ENCODE assay signal across 9 mouse cellular contexts in genomic region chr14:54227911-54228451, GRCm38 (mm10). TPM values are rescaled to one million over a fixed set of nuclear protein-coding genes. Genes with fewer than 3 reads are reported as not detected.
DNase-seq lines count a peak whose midpoint lies in the region; ATAC-seq and TF ChIP-seq lines count a peak whose summit lies in the region.
"Had no signal": no experiment of that assay in that cellular context is flagged by ENCODE, and none has a peak within 500 bp of the region (broad histone marks: within the 10 kb centered on the region; RNA-seq: fewer than 3 reads in every experiment).

No protein-coding gene starts in this region.

- peak; percentile 69 for ATAC-seq in forebrain, embryonic 11.5 days (replicated peaks; ENCODE audit: low FRiP score)
- ATAC-seq in liver, postnatal 0 days, result peak; percentile 62
- peak; percentile 68 for ATAC-seq in neural tube, embryonic 14.5 days (ENCODE audit: low read depth)

- in situ Hi-C loops in CH12.LX (cut with MboI; ENCODE audit: low pct_ligation_motif_present, low pct_unique_long_range_greater_than_20kb, low sequenced_read_pairs), result loop anchor here (5.0 kb wide), 1 partner anchor 161 kb away; no protein-coding TSS in a partner anchor

- intact Hi-C loops in heart, postnatal 10 days (cut with DNase I), result loop anchor here (1.0 to 5.0 kb wide), 5 partner anchors 166 to 414 kb away; partner anchors contain the start of genes Cdh24 and Gm17606

- peaks cover 32 to 91% of the 10 kb centered on the region in 2 experiments for H3K4me1 ChIP-seq in CH12.LX (ENCODE audit: control insufficient read depth in 1 of 2, insufficient read depth in 2 of 2)
- peaks cover 7% of the 10 kb centered on the region for H3K4me1 ChIP-seq in forebrain, embryonic 11.5 days (replicated peaks; ENCODE audit: control insufficient read depth, insufficient read depth, low read length)
- peaks cover 41% of the 10 kb centered on the region for H3K4me1 ChIP-seq in liver, postnatal 0 days (ENCODE audit: insufficient read depth)
- H3K4me1 ChIP-seq in neural tube, embryonic 14.5 days (ENCODE audit: control insufficient read depth, insufficient read depth, low read length), result peaks cover 29% of the 10 kb centered on the region

- no peaks in the 10 kb centered on the region for H3K9me3 ChIP-seq in CH12.LX (replicated peaks; ENCODE audit: low read length)
- no peaks in the 10 kb centered on the region for H3K9me3 ChIP-seq in forebrain, embryonic 11.5 days (ENCODE audit: control insufficient read depth, low read length)
- no peaks in the 10 kb centered on the region for H3K9me3 ChIP-seq in liver, postnatal 0 days (ENCODE audit: low read length)
- H3K9me3 ChIP-seq in neural tube, embryonic 14.5 days (ENCODE audit: control insufficient read depth, low read length), result no peaks in the 10 kb centered on the region

- no peak for TF ChIP-seq POLR2A in CH12.LX (IDR thresholded peaks at IDR 0.05; ENCODE audit: low read depth, low read length)

- H3K4me2 ChIP-seq in CH12.LX (ENCODE audit: insufficient read depth, low read depth, poor library complexity, severe bottlenecking), result peak overlapping the region; percentile 85
- peak overlapping the region; percentile 60 for H3K4me2 ChIP-seq in forebrain, embryonic 11.5 days (ENCODE audit: low read depth, low read length, severe bottlenecking)
- peak overlapping the region; percentile 91 for H3K4me2 ChIP-seq in liver, postnatal 0 days (ENCODE audit: low read depth, low read length)
- peak overlapping the region; percentile 44 for H3K4me2 ChIP-seq in neural tube, embryonic 14.5 days (ENCODE audit: low read depth, low read length)

- DNase-seq in CH12.LX (ENCODE audit: extremely low read depth), result peak; percentile 83
- DNase-seq in c-Kit-positive CD71-positive TER-119-positive erythroid progenitor cells, embryonic 14.5 days (ENCODE audit: low spot score), result peak; percentile 71
- DNase-seq in forebrain, embryonic 11.5 days (ENCODE audit: low spot score), result peak; percentile 83
- peak; percentile 80 to 84 for DNase-seq in heart, postnatal 10 days
- peak; percentile 62 to 81 for DNase-seq in kidney, postnatal 36 days
- peak; percentile 81 for DNase-seq in liver, postnatal 0 days
- peak; percentile 53 for DNase-seq in testis, postnatal 14 days (ENCODE audit: low spot score)

- H3K36me3 ChIP-seq in CH12.LX (replicated peaks in 1 of 2; ENCODE audit: control insufficient read depth in 1 of 2, insufficient read depth in 1 of 2, low read length in 1 of 2), result no peaks in the 10 kb centered on the region
- H3K36me3 ChIP-seq in forebrain, embryonic 11.5 days (ENCODE audit: control insufficient read depth, insufficient read depth, low read length), result no peaks in the 10 kb centered on the region
- no peaks in the 10 kb centered on the region for H3K36me3 ChIP-seq in liver, postnatal 0 days (replicated peaks; ENCODE audit: insufficient read depth, low read length)
- no peaks in the 10 kb centered on the region for H3K36me3 ChIP-seq in neural tube, embryonic 14.5 days (ENCODE audit: control insufficient read depth, insufficient read depth, low read length)

- dilution Hi-C loops in CH12.LX (cut with MboI; ENCODE audit: extremely low pct_ligation_motif_present, extremely low pct_unique_long_range_greater_than_20kb, low sequenced_read_pairs), result no loop called here

- TF ChIP-seq CTCF in CH12.LX (conservative IDR thresholded peaks at IDR 0.05 in 1 of 2, IDR thresholded peaks at IDR 0.05 in 1 of 2; ENCODE audit: low read depth in 2 of 2, low read length in 2 of 2), result peak; percentile 79 to 94
- TF ChIP-seq CTCF in liver, postnatal 0 days (IDR thresholded peaks at IDR 0.05; ENCODE audit: low read depth), result peak; percentile 90

- peak overlapping the region in 2 of 3 experiments; percentile 22 to 29 for H3K4me3 ChIP-seq in CH12.LX (replicated peaks in 1 of 3; ENCODE audit: low read depth in 2 of 3, low read length in 2 of 3, poor library complexity in 1 of 3)
- peak overlapping the region; percentile 28 for H3K4me3 ChIP-seq in forebrain, embryonic 11.5 days (ENCODE audit: low read depth, low read length)
- peak overlapping the region; percentile 32 for H3K4me3 ChIP-seq in liver, postnatal 0 days (ENCODE audit: low read depth, low read length)
- H3K4me3 ChIP-seq in neural tube, embryonic 14.5 days (ENCODE audit: low read depth, low read length), result peak overlapping the region; percentile 11; the same call in 1 of the 2 replicates

- H3K9ac ChIP-seq in CH12.LX (ENCODE audit: insufficient read depth, low read depth), result peak overlapping the region; percentile 48
- H3K9ac ChIP-seq in forebrain, embryonic 11.5 days (ENCODE audit: low read length), result peak overlapping the region; percentile 61
- peak overlapping the region; percentile 31 for H3K9ac ChIP-seq in liver, postnatal 0 days (replicated peaks)
- H3K9ac ChIP-seq in neural tube, embryonic 14.5 days (replicated peaks; ENCODE audit: low read depth, low read length), result no peak overlapping the region

- WGBS in forebrain, embryonic 11.5 days, result 2% methylated on average over 10 of the region's 10 CpGs
- 1% methylated on average over 10 of the region's 10 CpGs for WGBS in liver, postnatal 0 days (ENCODE audit: insufficient replicate concordance)
- WGBS in neural tube, embryonic 14.5 days, result 1% methylated on average over 10 of the region's 10 CpGs

- H3K27ac ChIP-seq in CH12.LX (ENCODE audit: insufficient read depth, low read depth), result peak overlapping the region; percentile 94
- H3K27ac ChIP-seq in forebrain, embryonic 11.5 days (ENCODE audit: low read depth, low read length), result peak overlapping the region; percentile 62; the same call in 1 of the 2 replicates
- H3K27ac ChIP-seq in liver, postnatal 0 days (ENCODE audit: low read depth), result peak overlapping the region; percentile 66
- H3K27ac ChIP-seq in neural tube, embryonic 14.5 days (ENCODE audit: low read depth, low read length), result peak overlapping the region; percentile 74

- TF ChIP-seq RAD21 in CH12.LX (IDR thresholded peaks at IDR 0.05; ENCODE audit: low read depth, low read length), result peak; percentile 79

- TF ChIP-seq EP300 in CH12.LX (IDR thresholded peaks at IDR 0.05; ENCODE audit: low read length), result no peak
- no peak for TF ChIP-seq EP300 in liver, postnatal 0 days (IDR thresholded peaks at IDR 0.05; ENCODE audit: low read depth)

- no peaks in the 10 kb centered on the region for H3K79me2 ChIP-seq in CH12.LX (replicated peaks; ENCODE audit: control insufficient read depth, extremely low read depth, insufficient read depth, poor library complexity, severe bottlenecking)

- H3K27me3 ChIP-seq in CH12.LX (replicated peaks), result no peaks in the 10 kb centered on the region
- H3K27me3 ChIP-seq in forebrain, embryonic 11.5 days (ENCODE audit: control insufficient read depth, insufficient read depth, low read length), result no peaks in the 10 kb centered on the region
- no peaks in the 10 kb centered on the region for H3K27me3 ChIP-seq in liver, postnatal 0 days (ENCODE audit: insufficient read depth, low read length)
- no peaks in the 10 kb centered on the region; the same call in 1 of the 2 replicates for H3K27me3 ChIP-seq in neural tube, embryonic 14.5 days (ENCODE audit: control insufficient read depth, insufficient read depth, low read length)

TF ChIP-seq in CH12.LX, 34 proteins besides CTCF, POLR2A, EP300 and RAD21 (continues in another document):
- 0 out of 2 replicates have a peak, but pooled peaks have one; percentile 13 for TF ChIP-seq TBP (conservative IDR thresholded peaks at IDR 0.05; ENCODE audit: low read depth, low read length)
- no peak for TF ChIP-seq ZKSCAN1 (IDR thresholded peaks at IDR 0.05; ENCODE audit: borderline replicate concordance, low read depth, low read length)
- no peak for TF ChIP-seq JUN (IDR thresholded peaks at IDR 0.05; ENCODE audit: insufficient read depth, low read depth, low read length)
- 0 out of 2 replicates have a peak, but pooled peaks have one; percentile 31 for TF ChIP-seq NRF1 (IDR thresholded peaks at IDR 0.05; ENCODE audit: low read depth, low read length)
- TF ChIP-seq MAFK (IDR thresholded peaks at IDR 0.05; ENCODE audit: insufficient replicate concordance, low read length), result no peak
- TF ChIP-seq SIN3A (IDR thresholded peaks at IDR 0.05; ENCODE audit: low read length), result no peak
- TF ChIP-seq SMC3 (IDR thresholded peaks at IDR 0.05; ENCODE audit: low read depth, low read length), result peak; percentile 92
- TF ChIP-seq CHD2 (IDR thresholded peaks at IDR 0.05; ENCODE audit: low read length), result no peak
- TF ChIP-seq MXI1 (IDR thresholded peaks at IDR 0.05; ENCODE audit: low read depth, low read length), result no peak
- no peak for TF ChIP-seq JUND (conservative IDR thresholded peaks at IDR 0.05; ENCODE audit: low read depth, low read length)
- no peak for TF ChIP-seq MYC (IDR thresholded peaks at IDR 0.05; ENCODE audit: low read depth, low read length)
- TF ChIP-seq IRF4 (IDR thresholded peaks at IDR 0.05; ENCODE audit: low read depth, low read length), result peak; percentile 59
- TF ChIP-seq PAX5 (IDR thresholded peaks at IDR 0.05; ENCODE audit: low read length), result no peak
- no peak; the same call in 1 of the 2 replicates for TF ChIP-seq NELFE (IDR thresholded peaks at IDR 0.05; ENCODE audit: low read depth, low read length)
- no peak for TF ChIP-seq TCF12 (IDR thresholded peaks at IDR 0.05; ENCODE audit: low read depth, low read length)

RNA-seq across cellular contexts. Expression of gene Dad1, which starts 25.9 kb away (rescaled TPM):
- total RNA-seq in CH12.LX (2012; rRNA removed), result 161 and 196 TPM in 2 replicates
- total RNA-seq in CH12.LX (2014; rRNA removed), result 192 and 279 TPM in 2 replicates
- polyA plus RNA-seq in CH12.LX (2012; ENCODE audit: insufficient read length, low read depth), result 213 and 287 TPM in 2 replicates
- polyA plus RNA-seq in forebrain, embryonic 11.5 days (2014; fragmentation: Nextera tagmentation; extraction: Ambion mirVana), result 233 and 240 TPM in 2 replicates
- 100 to 1,000 TPM; 121 TPM for total RNA-seq in heart, postnatal 10 days (2021)
- polyA plus RNA-seq in liver, postnatal 0 days (2015; fragmentation: Nextera tagmentation; extraction: Ambion mirVana), result 226 and 229 TPM in 2 replicates
- 401 and 423 TPM in 2 replicates for polyA plus RNA-seq in neural tube, embryonic 14.5 days (2014; fragmentation: Nextera tagmentation; extraction: Ambion mirVana)

RNA-seq across cellular contexts. Expression of gene Abhd4, which starts 26.0 kb away (rescaled TPM):
- 13.4 and 19.8 TPM in 2 replicates for total RNA-seq in CH12.LX (2012; rRNA removed)
- 13.4 and 15.9 TPM in 2 replicates for total RNA-seq in CH12.LX (2014; rRNA removed)
- 22.0 and 23.0 TPM in 2 replicates for polyA plus RNA-seq in CH12.LX (2012; ENCODE audit: insufficient read length, low read depth)
- polyA plus RNA-seq in forebrain, embryonic 11.5 days (2014; fragmentation: Nextera tagmentation; extraction: Ambion mirVana), result 50.9 and 53.5 TPM in 2 replicates
- 10 to 100 TPM; 55.9 to 67.1 TPM for total RNA-seq in heart, postnatal 10 days (2021)
- 15.9 and 17.1 TPM in 2 replicates for polyA plus RNA-seq in liver, postnatal 0 days (2015; fragmentation: Nextera tagmentation; extraction: Ambion mirVana)
- 57.4 and 69.5 TPM in 2 replicates for polyA plus RNA-seq in neural tube, embryonic 14.5 days (2014; fragmentation: Nextera tagmentation; extraction: Ambion mirVana)

RNA-seq across cellular contexts. Expression of gene Olfr49, which starts 56.8 kb away (rescaled TPM):
- total RNA-seq in CH12.LX (2012; rRNA removed), result not detected in 2 replicates
- not detected in 2 replicates for total RNA-seq in CH12.LX (2014; rRNA removed)
- 0.07 TPM in 2 replicates for polyA plus RNA-seq in CH12.LX (2012; ENCODE audit: insufficient read length, low read depth)
- not detected in 2 replicates for polyA plus RNA-seq in forebrain, embryonic 11.5 days (2014; fragmentation: Nextera tagmentation; extraction: Ambion mirVana)
- total RNA-seq in heart, postnatal 10 days (2021), result not detected
- not detected in 2 replicates for polyA plus RNA-seq in liver, postnatal 0 days (2015; fragmentation: Nextera tagmentation; extraction: Ambion mirVana)
- not detected in 2 replicates for polyA plus RNA-seq in neural tube, embryonic 14.5 days (2014; fragmentation: Nextera tagmentation; extraction: Ambion mirVana)
- total RNA-seq: gastrocnemius, adult 8-10 months had no signal

Comparison
In these comparisons a context has a peak if more than half of its experiments do, and no peak if none do; other contexts are left out.
1. Peak in every context shown above with its lines: DNase-seq, ATAC-seq, H3K4me3 ChIP-seq and H3K27ac ChIP-seq.